Mouse (Mus musculus): ENCODE results near the gene Rpl7a.
A peak's percentile ranks its signal among the peaks of the same experiment; 100 is the strongest.

The Rpl7a gene

DNA sequence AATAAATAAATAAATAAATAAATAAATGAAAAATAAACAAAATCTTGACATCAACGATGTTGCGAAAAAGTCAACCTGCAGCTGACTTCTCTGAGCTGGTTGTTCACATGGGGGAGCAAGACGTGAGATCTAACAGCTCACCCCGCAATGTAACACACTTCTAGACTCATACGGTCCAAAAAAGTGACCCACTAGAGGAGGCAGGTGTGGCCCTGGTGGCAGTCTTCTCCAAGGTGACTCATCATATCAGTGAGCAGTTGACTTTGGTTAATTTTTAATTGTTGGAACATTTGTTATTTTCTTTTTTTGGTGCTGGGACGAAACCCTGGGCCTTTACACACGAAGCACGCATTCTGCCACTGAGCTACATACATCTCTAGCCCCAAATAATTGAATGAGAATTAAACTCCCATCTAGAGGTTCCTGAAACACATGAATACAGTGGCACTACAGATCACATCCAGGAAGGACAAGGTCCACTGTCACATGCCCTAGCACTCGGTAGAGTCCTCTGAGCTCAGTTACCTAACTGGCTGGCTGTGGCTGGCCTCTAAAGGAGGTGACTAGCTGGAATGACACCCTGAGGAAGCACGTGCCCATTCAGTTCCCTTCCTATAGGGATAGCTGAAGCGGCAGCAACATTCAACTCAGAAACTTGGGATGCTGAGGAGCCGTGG, 46.4 kb downstream of the Rpl7a start:
- DNase-seq: no peak

DNA sequence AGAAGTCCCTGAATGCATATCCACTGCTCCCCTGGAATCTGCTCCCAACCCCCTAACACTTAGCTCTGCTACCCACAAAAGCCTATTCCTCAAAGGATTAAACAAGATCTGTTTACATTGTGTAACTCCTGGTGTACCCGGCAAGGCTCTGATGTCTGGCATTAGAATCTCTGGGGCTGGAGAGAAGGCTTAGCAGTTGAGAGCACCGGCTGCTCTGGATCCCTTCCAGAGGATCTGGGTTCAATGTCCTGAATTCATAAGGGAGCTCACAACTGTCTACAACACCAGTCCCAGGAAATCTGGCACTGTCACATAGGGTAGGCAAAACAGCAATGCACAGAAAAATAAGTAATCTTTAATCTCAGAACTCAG, 46.9 kb downstream of the Rpl7a start:
- DNase-seq: no peak

DNA sequence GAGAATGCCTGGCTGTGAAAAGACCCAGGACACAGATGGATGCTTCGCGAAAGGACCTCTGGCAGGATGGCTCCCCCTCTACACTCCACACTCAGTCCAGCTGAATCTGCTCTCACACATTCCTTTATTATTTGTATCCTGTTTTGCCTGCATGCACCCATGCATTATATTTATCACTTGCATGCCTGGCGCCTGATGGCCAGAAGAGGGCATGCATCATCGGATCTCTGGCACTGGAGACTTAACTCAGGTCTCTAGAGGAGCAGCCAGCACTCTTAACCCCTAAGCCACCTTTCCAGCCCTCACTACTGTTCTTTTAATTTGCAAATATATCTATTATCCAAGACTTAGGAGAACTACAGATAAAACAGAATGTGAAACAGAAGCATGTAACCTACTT, 50.2 kb downstream of the Rpl7a start:
- peak; percentile 13 for DNase-seq

All from embryo, embryonic 11 days (tissue).